Mouse (Mus musculus) small intestine, adult 2 months (tissue): ENCODE data around the gene Cox6b2.

Experiments
- CTCF ChIP-seq: fragments of 200-500 bp; IDR thresholded peaks from 2 replicates; pipeline ENCODE4 v1.5.1; 2012; ENCODE audit warnings: low read depth, mild to moderate bottlenecking, control low read depth, inconsistent platforms, low read length, moderate library complexity, mixed read lengths; ENCODE audit not compliant: insufficient replicate concordance, insufficient read length; ENCODE audit errors: extremely low read depth
- POLR2A ChIP-seq: fragments of 200-500 bp; IDR thresholded peaks from 2 replicates; pipeline ENCODE4 v1.6.1; 2012; ENCODE audit warnings: low read depth, mild to moderate bottlenecking, control low read depth, inconsistent platforms, low read length, moderate library complexity

- TF ChIP-seq POLR2A (no peak; the same call in none of the 2 replicates), CTCF (no peak)
Measured at GRCm38 (mm10) chr7:4789436-4789935, 36.6 kb upstream of the Cox6b2 start, which contains the start of gene Tmem238.
